Mouse (Mus musculus): ENCODE measurements around the gene Mrpl16. TPM values are rescaled to one million over a fixed set of nuclear protein-coding genes. Genes with fewer than 3 reads are reported as not detected.

Mrpl16 gene
- total RNA-seq (2021) = 100 to 1,000 TPM; 103 to 108 TPM

DNA sequence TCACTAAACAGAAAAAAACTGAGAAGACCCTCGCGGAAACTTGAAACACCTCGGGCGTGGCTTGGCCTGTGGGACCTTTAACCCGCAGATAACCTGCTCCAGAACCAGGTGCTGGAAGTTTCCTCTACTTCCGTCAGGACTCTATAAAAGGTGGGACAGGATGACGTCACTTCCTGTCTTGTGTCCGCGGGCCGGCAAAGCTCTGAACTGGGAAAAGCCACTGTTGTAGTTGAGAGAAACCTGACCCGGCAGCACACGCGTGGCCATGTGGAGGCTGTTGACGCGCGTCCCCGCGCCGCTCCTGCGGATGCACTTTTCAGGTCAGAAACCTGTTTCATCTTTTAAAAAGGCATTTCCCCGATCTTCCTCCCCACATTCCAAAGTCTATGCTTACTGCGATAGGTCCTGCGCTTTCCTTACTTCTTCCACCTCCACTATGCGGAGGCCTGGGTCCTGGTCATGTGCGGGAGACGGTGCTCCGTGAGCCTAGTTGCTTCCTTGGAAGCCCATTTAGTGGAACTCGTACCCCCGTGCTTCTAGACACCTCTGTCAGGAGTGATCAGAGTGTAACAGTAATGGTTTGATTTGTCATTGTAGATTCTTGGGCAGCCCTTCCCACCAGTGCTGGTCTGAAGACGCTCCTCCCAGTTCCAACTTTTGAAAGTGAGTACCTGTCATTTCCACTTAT is at the start of gene Mrpl16:
TSS of gene Mrpl16 (plus strand) at position 187 of the 688 bp plus-strand sequence.
- intact Hi-C loops (cut with DNase I) = loop anchor here (10.0 kb wide), 1 partner anchor 174 kb away; no protein-coding TSS in a partner anchor
- peak; percentile 64 for DNase-seq (ENCODE audit: low spot score)

DNA sequence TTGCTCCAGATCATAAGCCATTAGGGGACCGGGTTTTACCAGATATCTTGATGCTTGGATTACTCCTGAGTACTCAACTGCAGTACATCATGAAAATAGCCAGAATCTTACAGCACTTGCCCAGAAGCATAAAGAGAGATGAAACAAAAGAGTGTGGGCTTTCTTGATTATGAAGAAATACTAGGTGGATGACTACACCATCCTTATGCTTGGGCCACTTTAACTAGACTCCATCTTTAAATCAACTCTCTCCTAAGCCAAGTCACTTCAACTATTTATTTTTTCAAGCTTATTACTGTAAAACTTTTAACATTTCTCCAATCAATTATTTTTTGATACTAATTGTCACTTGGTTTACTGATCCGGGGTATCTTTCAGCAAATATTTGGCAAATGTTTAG is 46.3 kb upstream of the Mrpl16 start:
- DNase-seq (ENCODE audit: low spot score) = no peak
- intact Hi-C loops (cut with DNase I) = no loop called here

DNA sequence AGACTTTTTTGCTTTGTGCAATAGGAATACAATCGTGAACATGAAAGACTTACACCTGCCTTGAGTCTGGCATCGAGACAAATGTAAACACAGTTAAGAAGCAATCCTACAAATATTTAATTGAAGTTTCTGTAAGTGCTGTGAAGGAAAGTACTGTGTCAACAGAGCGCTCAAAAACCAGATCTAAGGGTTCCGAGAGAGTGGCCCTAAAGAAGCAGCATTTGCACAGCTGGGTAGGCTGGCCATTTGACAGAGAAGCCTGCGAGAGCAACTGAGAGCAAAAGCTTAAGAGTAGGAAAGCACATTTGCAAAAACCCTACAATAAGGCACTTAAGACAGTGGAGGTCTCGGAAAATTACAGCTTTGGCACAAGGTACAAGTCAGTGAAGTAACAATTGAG is 45.9 kb upstream of the Mrpl16 start:
- intact Hi-C loops (cut with DNase I) = no loop called here
- no peak for DNase-seq (ENCODE audit: low spot score)

DNA sequence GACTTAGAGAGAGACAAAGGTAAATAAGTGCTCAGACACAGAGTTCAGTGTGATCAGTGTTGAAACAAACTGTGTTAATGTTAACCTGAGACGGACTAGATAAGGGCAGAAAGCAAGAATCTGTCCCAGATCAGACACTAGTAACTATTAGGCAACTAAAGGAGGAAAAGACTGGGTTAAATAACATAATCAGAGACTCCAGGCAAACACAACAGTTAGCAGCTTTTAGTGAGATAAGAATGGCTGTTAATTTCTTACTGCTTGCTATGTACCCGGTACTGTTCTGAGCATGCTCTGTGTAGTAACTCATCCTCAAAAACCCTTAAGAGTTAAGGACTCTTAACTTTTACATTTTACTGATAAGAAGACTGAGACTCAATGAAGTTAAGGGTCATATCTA is 44.3 kb upstream of the Mrpl16 start:
- intact Hi-C loops (cut with DNase I) = no loop called here

DNA sequence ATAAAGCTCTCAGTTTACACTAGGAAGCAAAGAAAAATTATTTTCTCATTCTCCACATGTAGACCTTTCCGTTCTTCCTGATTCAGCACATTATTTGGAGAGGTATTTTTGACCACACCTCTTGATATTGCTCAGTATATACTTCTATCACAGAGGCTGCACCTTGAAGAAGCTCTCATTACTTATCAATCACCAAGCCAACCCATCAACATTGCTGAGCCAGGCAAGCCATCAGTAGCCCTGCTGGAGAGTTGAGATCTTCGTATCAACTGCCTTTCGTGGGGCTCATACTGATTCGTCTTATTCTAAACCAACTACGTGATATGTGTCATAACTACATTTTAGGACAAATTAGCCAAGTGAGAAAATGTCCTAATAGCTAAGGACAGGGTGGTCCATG is 42.9 kb upstream of the Mrpl16 start:
- DNase-seq (ENCODE audit: low spot score) = no peak
- intact Hi-C loops (cut with DNase I) = no loop called here

More for the DNA sequence above, 44.3 kb upstream of the Mrpl16 start:
- no peak for DNase-seq (ENCODE audit: low spot score)

DNA sequence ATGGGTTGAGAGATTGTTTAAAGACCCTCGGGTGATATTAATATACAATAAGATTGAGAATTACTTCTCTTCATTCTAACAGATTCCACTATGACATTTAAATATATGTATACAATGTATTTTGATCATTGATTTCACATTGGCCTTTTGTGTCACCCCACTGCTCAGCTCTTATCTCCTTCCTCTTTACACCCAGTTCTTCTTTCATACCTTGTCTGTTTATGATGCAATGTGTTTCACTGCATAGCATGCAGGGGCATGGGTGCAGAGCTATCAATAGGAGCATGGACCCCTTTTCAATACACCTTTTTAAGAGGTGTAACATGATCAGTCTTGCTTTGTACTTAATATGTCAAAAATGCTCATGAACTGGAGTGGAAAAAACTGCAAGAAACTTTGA is 39.9 kb upstream of the Mrpl16 start:
- intact Hi-C loops (cut with DNase I) = no loop called here
- no peak for DNase-seq (ENCODE audit: low spot score)

DNA sequence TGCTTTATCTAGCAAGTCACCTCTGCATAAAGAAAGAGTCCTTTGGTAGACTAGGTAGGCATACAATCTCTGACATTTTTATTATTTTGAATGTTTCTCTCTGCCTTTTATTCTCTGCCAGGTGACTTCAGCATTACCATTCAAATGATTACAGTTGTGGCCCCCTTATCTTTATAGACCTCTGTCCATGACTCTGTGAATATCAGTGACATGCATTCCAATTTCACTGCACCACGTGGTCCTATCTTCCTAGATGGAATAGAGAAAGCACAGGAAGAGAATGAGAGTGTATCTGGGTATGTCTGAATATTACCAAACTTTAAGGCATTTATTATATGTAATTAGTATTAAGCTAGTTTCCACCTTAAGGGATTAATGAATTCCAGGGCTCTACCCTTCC is 33.7 kb upstream of the Mrpl16 start:
- intact Hi-C loops (cut with DNase I) = no loop called here
- DNase-seq (ENCODE audit: low spot score) = no peak

DNA sequence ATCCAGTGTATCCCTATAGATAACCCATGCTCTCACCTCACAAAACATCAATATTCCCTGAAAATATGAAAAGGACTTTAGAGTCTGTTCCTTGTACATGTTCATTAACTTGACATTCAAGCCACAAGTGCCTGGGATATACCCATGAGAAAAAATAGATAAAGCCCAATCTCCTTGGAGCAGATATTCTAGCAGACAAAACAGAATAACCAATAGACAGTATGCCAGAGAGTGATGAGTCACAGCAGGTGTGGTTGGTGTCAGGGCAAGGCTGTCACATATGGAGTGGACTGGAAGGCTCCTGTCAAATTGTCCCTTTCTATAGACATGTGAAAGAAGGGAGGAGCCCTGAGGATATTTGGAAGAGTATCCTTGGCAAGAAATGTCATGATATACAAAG is 24.5 kb upstream of the Mrpl16 start:
- intact Hi-C loops (cut with DNase I) = no loop called here
- no peak for DNase-seq (ENCODE audit: low spot score)

DNA sequence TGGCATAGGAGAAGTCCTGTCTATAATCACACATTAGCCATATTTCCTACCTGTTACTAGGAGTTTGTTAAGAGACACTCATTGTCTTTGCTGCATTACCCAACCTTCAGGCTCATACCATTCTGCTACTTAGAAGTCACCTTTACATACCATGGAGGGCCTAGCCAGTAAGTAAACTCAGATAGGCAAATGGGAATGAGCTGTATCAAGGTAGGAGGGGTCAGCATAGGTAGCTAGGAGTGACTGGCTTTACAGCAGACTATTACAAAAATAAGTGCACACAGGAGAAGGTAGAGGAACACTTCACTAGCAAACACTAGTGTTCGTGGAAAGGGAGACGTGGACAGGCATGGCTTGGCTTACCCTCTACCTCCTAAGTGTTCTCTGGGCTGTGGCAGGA is 22.9 kb upstream of the Mrpl16 start, which contains the start of gene Gif:
TSS of gene Gif (plus strand) at position 257 of the 400 bp plus-strand sequence.
- no peak for DNase-seq (ENCODE audit: low spot score)
- intact Hi-C loops (cut with DNase I) = no loop called here

DNA sequence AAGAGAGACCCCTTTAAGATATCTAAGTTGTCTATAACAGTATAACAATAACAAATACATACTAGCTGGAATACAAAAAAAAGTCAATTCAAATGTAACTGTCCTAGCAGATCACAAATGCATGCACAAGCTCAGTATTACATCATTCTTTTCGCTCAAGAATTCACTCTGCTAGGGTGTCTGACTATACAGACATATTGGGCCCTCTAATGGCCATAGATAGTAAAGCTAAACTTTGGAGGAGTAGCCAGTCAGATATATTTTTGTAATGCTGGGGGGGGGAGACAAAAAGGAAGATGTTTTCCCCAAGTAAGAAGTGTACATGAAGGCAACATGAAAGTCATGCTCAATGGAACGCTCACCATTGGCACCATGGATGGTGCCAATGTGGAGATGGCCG is 5.1 kb upstream of the Mrpl16 start:
- intact Hi-C loops (cut with DNase I) = loop anchor here (5.0 kb wide), 1 partner anchor 158 kb away; no protein-coding TSS in a partner anchor
- no peak for DNase-seq (ENCODE audit: low spot score)

DNA sequence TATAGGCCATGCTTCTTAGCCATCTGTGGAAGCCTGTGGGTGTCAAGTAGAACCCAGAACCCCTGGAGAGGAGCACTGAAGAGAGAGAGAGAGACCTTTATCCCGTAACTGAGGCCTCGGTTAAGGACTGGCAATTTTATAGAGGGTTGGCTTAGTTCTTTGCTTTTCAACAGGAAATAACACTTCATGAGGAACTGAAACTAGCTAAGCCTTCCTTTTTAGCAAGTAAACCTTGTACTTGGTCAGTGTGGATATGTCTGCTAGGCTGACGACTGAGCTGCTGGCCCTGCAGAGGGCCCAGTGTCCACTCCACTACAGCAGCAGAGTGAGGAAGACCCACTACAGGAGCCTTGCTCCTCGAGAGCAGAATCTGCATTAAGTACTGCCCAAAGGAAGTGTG is 3.8 kb upstream of the Mrpl16 start:
- intact Hi-C loops (cut with DNase I) = loop anchor here (5.0 kb wide), 1 partner anchor 159 kb away; no protein-coding TSS in a partner anchor
- no peak for DNase-seq (ENCODE audit: low spot score)

DNA sequence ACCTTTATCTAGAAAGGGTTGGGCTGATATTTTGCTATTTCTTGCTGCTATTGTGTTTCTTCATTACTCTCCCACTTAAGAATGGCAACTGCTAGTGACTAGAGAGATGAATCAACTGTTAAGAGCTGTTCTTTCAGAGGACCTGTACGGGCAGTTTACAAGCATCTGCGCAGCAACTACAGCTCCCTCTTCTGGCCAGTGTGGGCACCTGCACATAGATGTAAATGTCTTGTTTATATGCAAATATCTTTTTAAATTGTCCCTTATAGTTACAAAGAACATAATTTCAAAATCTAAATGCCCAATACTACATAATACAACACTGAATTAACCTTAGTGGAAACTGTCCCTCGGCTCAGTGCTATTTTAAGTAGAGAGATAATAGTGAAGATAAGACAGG is 2.0 kb upstream of the Mrpl16 start:
- no peak for DNase-seq (ENCODE audit: low spot score)
- intact Hi-C loops (cut with DNase I) = loop anchor here (5.0 kb wide), 1 partner anchor 161 kb away; no protein-coding TSS in a partner anchor

DNA sequence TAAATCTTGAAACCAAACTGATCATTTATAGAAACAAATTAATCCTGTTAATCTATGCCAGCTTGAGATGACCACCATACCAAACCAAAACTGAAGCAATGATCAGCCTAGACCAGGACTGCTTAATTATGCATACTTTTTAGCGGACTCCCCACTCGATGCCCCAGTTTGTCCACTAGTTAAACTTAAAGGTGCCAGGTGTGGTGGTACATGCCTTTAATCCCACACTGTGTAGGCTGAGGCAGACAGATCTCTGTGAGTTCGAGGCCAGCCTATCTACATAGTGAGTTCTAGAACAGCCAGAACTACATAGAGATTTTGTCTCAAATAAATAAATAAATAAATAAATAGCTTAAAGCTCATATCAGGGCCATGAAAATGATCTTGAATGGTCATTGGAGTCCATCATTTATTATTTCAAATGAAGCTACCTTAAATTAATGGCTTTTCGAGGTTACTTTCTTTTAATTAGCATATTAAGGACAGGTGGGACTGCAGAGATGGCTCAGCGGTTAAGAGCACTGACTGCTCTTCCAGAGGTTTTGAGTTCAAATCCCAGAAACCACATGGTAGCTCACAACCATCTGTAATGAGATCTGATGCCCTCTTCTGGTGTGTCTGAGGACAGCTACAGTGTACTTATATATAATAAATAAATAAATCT is 802 bp upstream of the Mrpl16 start:
- intact Hi-C loops (cut with DNase I) = loop anchor here (5.0 kb wide), 1 partner anchor 162 kb away; no protein-coding TSS in a partner anchor

DNA sequence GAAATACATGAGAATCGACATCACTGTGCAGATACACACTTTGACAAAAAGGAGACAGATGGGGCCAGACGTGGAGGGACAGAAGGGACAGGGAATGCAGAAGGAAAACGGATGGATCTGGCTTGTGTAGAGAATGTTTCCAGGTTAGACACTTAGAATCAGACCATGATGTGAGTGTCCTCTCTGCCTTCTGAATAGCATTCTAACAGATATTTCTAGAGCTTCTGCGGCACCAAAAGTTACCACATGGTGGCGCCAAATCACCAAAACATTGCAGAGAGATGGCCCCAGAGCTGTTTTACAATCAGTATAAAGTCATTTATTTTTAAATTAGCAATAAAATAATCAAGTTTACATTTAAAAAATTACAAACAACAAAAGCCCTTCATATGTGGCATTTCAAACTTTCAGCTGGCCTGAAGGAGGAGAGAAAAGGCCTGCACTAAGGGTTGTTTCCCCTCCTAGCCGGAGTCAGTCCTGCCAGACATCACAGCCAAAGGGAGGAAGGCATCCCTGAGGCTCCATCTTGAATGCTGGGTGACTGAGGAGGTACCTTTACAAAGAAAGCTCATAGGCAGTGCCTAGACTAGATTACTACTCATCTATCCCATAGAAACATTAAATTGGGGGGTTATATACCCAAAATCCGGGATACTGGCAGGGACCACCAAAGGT is 7.1 kb downstream of the Mrpl16 start:
- intact Hi-C loops (cut with DNase I) = loop anchor here (5.0 to 10.0 kb wide), 2 partner anchors 167 to 230 kb away; no protein-coding TSS in a partner anchor
- DNase-seq (ENCODE audit: low spot score) = no peak

More for the DNA sequence above, 802 bp upstream of the Mrpl16 start:
- no peak for DNase-seq (ENCODE audit: low spot score)

DNA sequence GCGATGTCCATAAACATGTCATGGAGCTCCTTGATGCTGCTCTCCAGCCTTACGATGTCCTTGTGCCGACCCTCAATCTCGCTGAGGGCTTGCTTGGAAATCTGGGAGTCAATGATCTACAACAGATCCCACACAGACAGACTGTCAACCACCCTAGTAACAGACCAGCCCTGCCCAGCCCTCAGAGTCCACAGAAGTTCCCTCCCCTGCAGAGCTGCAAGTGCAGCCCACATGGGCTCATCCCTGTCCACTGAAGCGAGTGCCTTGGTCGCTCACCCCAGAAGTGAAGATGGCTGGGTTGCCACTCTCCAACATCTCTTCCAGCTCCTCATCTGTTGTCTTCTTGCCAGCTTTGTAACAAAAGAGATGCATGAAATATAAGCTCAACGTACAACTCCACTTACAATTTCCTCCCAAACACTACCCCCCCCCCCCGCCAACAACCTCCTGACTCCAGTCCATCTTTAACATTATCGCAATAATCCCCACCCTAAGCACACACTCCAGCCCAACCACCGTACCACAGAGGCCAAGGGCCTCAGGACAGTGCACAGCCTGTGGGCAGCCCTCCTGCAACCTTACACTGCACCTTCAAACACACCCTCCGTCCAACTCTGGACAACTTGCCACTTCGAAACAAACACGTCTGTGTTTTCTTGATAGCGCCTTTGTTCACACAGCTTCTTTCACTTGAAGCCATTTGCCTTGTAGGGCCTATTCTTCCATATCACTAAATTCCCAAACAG is 15.4 kb downstream of the Mrpl16 start:
- intact Hi-C loops (cut with DNase I) = no loop called here
- no peak for DNase-seq (ENCODE audit: low spot score)

DNA sequence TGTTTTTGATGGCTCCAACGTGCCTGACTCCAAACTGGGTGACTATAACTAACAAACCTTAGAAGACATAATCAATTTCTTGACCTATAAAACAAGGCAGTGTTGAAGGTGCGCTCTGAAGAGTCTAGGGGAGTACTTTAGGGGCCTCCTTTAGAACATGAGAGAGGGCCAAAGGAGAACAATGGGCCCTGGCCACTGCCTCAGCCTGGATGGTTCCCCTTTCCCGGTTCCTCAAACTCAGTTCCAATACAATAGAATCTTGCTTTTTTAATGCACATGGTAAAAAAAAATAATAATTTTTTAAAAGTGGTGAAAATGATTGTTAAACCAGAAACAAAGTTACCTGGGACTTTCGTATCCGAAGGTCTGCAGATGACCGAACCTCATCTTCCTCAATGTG is 17.6 kb downstream of the Mrpl16 start:
- DNase-seq (ENCODE audit: low spot score) = no peak
- intact Hi-C loops (cut with DNase I) = no loop called here

DNA sequence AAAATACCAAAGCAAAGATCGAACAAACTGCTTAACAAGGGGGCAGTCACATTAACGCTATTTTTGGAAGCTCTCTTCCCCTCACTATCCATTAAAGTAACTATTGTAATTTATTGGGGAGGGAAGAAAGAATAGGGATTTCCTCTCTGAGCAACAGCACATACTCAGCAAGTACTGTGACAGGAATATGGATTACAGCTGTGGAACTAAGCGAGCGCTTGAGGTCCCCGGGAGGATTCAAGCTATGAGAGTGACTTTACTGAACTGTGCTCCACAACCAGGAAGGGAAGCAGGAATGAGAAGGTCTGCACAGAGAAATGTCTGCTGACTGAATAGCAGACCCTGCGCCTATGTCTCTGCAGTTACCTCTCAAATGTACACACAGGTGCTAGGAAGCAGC is 18.7 kb downstream of the Mrpl16 start:
- DNase-seq (ENCODE audit: low spot score) = no peak
- intact Hi-C loops (cut with DNase I) = no loop called here

DNA sequence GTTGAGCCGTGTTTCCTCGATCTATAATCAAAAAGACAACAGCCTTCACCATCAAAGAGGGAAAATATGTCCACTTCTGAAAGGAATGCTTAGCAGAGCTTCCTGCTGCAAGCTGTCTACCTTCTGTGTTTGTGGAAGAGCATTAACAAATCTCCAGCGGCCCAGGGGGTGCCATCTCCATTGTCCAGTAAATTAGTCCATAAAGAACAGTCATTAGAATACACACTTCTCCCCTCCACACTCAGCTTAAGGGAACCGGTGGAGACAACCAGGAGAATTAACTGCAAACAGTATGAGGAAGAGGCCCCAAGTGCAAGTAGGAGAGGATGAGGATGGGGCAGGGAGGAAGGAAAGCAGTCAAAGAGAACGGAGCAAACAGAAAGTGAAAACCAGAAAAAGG is 21.6 kb downstream of the Mrpl16 start:
- no peak for DNase-seq (ENCODE audit: low spot score)
- intact Hi-C loops (cut with DNase I) = no loop called here

DNA sequence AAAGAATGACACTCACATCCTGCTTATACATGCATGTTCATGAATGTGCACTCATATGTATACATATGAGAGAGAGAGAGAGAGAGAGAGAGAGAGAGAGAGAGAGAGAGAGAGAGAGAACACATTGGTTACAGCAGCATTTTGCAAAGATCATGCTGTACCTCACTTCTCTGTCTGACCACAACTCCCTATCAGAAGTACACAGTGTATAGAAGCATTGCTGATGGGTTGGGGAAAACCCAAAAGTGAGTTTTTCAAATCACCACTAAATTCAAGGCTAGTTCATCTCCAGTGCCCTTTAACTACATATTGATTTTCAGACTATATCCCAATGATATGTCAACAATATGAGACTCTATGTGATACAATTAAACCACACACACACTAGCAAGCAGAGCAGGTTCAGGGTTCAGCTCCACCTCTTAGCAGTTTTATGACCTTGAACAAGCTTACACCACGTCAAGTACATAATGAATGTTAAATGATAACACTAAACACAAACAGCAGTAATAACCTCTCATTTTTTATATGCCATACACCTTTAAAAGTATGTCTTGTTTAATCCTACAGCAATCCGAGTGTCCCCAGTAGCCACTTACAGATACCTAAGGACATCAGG is 23.7 kb downstream of the Mrpl16 start:
- no peak for DNase-seq (ENCODE audit: low spot score)
- intact Hi-C loops (cut with DNase I) = no loop called here

DNA sequence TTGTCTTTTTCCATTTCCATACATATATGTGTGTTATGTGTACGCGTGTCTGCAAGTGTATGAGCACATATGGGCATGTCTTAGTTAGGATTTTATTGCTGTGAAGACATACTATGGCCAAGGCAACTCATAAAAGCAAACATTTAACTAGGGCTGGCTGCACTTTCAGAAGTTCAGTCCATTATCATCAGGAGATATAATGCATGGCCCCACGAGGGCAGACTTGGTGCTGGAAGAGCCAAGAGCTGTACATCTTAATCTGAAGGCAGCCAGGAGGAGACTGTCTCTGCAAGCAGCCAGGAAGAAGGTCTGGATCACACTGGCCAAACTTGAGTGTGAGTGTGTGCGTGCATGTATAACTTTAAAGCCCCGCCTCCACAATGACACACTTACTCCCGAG is 24.3 kb downstream of the Mrpl16 start:
- no peak for DNase-seq (ENCODE audit: low spot score)
- intact Hi-C loops (cut with DNase I) = no loop called here
